Mouse (Mus musculus) myocyte (in vitro differentiated cells): ENCODE measurements around the gene Hexim2. TPM values are rescaled to one million over a fixed set of nuclear protein-coding genes. Genes with fewer than 3 reads are reported as not detected.
A peak's percentile ranks its signal among the peaks of the same experiment; 100 is the strongest.

Experiments
- H3K27me3 ChIP-seq: one replicate; pipeline ENCODE4 v1.6.1; 2011; ENCODE audit not compliant: control insufficient read depth, insufficient read depth, insufficient read length
- H3K36me3 ChIP-seq: one replicate; pipeline ENCODE4 v1.6.1; 2011; ENCODE audit not compliant: control insufficient read depth, insufficient read depth
- H3K4me2 ChIP-seq: one replicate; pipeline ENCODE4 v1.6.1; 2011; ENCODE audit warnings: low read depth, control low read depth
- H3K4me3 ChIP-seq: one replicate; pipeline ENCODE4 v1.5.1; 2011; ENCODE audit warnings: mild to moderate bottlenecking, control low read depth, moderate library complexity
- H3K79me2 ChIP-seq: one replicate; pipeline ENCODE4 v1.6.1; 2011; ENCODE audit not compliant: control insufficient read depth, insufficient read depth
- H3ac ChIP-seq: one replicate; pipeline ENCODE4 v1.6.1; 2011; ENCODE audit not compliant: control insufficient read depth, insufficient read length
- CEBPB ChIP-seq: IDR thresholded peaks from 2 replicates; pipeline ENCODE4 v1.6.1; 2011; ENCODE audit warnings: mild to moderate bottlenecking, moderate library complexity; ENCODE audit not compliant: poor library complexity, insufficient read depth, severe bottlenecking
- E2F4 ChIP-seq: IDR thresholded peaks from one replicate; pipeline ENCODE4 v1.6.1; 2011; ENCODE audit warnings: mild to moderate bottlenecking, control low read depth, moderate library complexity; ENCODE audit not compliant: insufficient read depth
- MAX ChIP-seq: IDR thresholded peaks from one replicate; pipeline ENCODE4 v1.6.1; 2011; ENCODE audit warnings: low read depth, mild to moderate bottlenecking, control low read depth
- MYOD1 ChIP-seq, 3 experiments: IDR thresholded peaks; one replicate each; pipeline ENCODE4 v1.6.1; 2011; ENCODE audit warnings: control low read depth in 2 of 3, low read depth in 2 of 3, mild to moderate bottlenecking in 2 of 3, moderate library complexity in 1 of 3; ENCODE audit not compliant: insufficient read length in 2 of 3, control insufficient read depth in 1 of 3
- MYOG ChIP-seq, 3 experiments: IDR thresholded peaks; one replicate each; pipeline ENCODE4 v1.6.1; 2011; ENCODE audit warnings: control low read depth in 2 of 3, low read depth in 2 of 3, mild to moderate bottlenecking in 2 of 3; ENCODE audit not compliant: insufficient read length in 2 of 3, control insufficient read depth in 1 of 3, insufficient read depth in 1 of 3
- POLR2A ChIP-seq: IDR thresholded peaks from one replicate; pipeline ENCODE4 v1.6.1; 2011; ENCODE audit warnings: low read depth, mild to moderate bottlenecking, control low read depth, moderate library complexity; ENCODE audit not compliant: insufficient read length
- POLR2AphosphoS2 ChIP-seq: IDR thresholded peaks from one replicate; pipeline ENCODE4 v1.6.1; 2011; ENCODE audit warnings: low read depth, control low read depth; ENCODE audit not compliant: insufficient read length
- REST ChIP-seq: IDR thresholded peaks from one replicate; pipeline ENCODE4 v1.6.1; 2011; ENCODE audit warnings: mild to moderate bottlenecking, control low read depth, moderate library complexity; ENCODE audit not compliant: insufficient read depth, insufficient read length
- SRF ChIP-seq: IDR thresholded peaks from one replicate; pipeline ENCODE4 v1.6.1; 2011; ENCODE audit warnings: low read depth; ENCODE audit not compliant: control insufficient read depth, insufficient read length
- TCF12 ChIP-seq: IDR thresholded peaks from one replicate; pipeline ENCODE4 v1.6.1; 2011; ENCODE audit warnings: mild to moderate bottlenecking, control low read depth; ENCODE audit not compliant: poor library complexity, insufficient read depth, severe bottlenecking
- TCF3 ChIP-seq: IDR thresholded peaks from one replicate; pipeline ENCODE4 v1.6.1; 2011; ENCODE audit warnings: low read depth, control low read depth; ENCODE audit not compliant: insufficient read length
- USF1 ChIP-seq: IDR thresholded peaks from one replicate; pipeline ENCODE4 v1.6.1; 2011; ENCODE audit warnings: low read depth, mild to moderate bottlenecking, control low read depth, moderate library complexity
- polyA plus RNA-seq: library from polyadenylated mRNA; unstranded; fragments of >200 nt; fragmentation: generic; extraction: Trizol; gene quantifications from one replicate; pipeline ENCODE4 v1.2.1, GENCODE M21; 2012; ENCODE audit warnings: missing spikeins

Gene Hexim2
- polyA plus RNA-seq, 1 experiment = 8.8 TPM

GRCm38 (mm10) chr11:103149771-103150170 is 17.5 kb downstream of the Hexim2 start:
- Histone ChIP-seq H3ac (no peak overlapping the region), H3K79me2 (no peaks in the 10 kb centered on the region), H3K27me3 (no peaks in the 10 kb centered on the region), H3K4me2 (no peak overlapping the region), H3K36me3 (no peaks in the 10 kb centered on the region), H3K4me3 (no peak overlapping the region)
- TF ChIP-seq MYOD1 (IDR thresholded peaks at IDR 0.05; ENCODE audit: control insufficient read depth in 1 of 3, insufficient read length in 2 of 3, low read depth in 2 of 3) = no peak
- TF ChIP-seq TCF3 = no peak
- no peak for TF ChIP-seq SRF
- no peak for TF ChIP-seq POLR2A
- TF ChIP-seq TCF12 = no peak
- TF ChIP-seq MAX = no peak
- no peak for TF ChIP-seq MYOG (IDR thresholded peaks at IDR 0.05; ENCODE audit: control insufficient read depth in 1 of 3, insufficient read depth in 1 of 3, insufficient read length in 2 of 3, low read depth in 2 of 3)

- Histone ChIP-seq H3ac (no peak overlapping the region), H3K36me3 (no peaks in the 10 kb centered on the region), H3K4me2 (peak overlapping the region; percentile 94), H3K27me3 (no peaks in the 10 kb centered on the region), H3K79me2 (no peaks in the 10 kb centered on the region), H3K4me3 (peak overlapping the region; percentile 22)
- TF ChIP-seq POLR2A (peak; percentile 42), E2F4 (no peak), CEBPB (no peak), REST (no peak), TCF3 (peak; percentile 46), MYOG (IDR thresholded peaks at IDR 0.05; ENCODE audit: control insufficient read depth in 1 of 3, insufficient read depth in 1 of 3, insufficient read length in 2 of 3, low read depth in 2 of 3) (peak; percentile 17 to 89 (median 65)), POLR2AphosphoS2 (peak; percentile 46), MAX (peak; percentile 5), MYOD1 (IDR thresholded peaks at IDR 0.05; ENCODE audit: control insufficient read depth in 1 of 3, insufficient read length in 2 of 3, low read depth in 2 of 3) (peak; percentile 68 to 95 (median 93)), SRF (peak; percentile 55)
Observed at GRCm38 (mm10) chr11:103158621-103159478, 26.6 kb downstream of the Hexim2 start.

GRCm38 (mm10) chr11:103160738-103161137 is 28.5 kb downstream of the Hexim2 start:
- Histone ChIP-seq H3K4me2 (no peak overlapping the region), H3K36me3 (no peaks in the 10 kb centered on the region), H3K4me3 (no peak overlapping the region), H3ac (no peak overlapping the region), H3K27me3 (no peaks in the 10 kb centered on the region), H3K79me2 (no peaks in the 10 kb centered on the region)
- TF ChIP-seq SRF (no peak), MYOD1 (IDR thresholded peaks at IDR 0.05; ENCODE audit: control insufficient read depth in 1 of 3, insufficient read length in 2 of 3, low read depth in 2 of 3) (no peak), REST (no peak), E2F4 (no peak), USF1 (no peak), MYOG (IDR thresholded peaks at IDR 0.05; ENCODE audit: control insufficient read depth in 1 of 3, insufficient read depth in 1 of 3, insufficient read length in 2 of 3, low read depth in 2 of 3) (no peak), POLR2A (no peak), TCF3 (no peak), TCF12 (no peak), CEBPB (no peak), POLR2AphosphoS2 (no peak), MAX (no peak)

GRCm38 (mm10) chr11:103161449-103161848 is 29.2 kb downstream of the Hexim2 start:
- Histone ChIP-seq H3K79me2 (no peaks in the 10 kb centered on the region), H3ac (no peak overlapping the region), H3K4me2 (no peak overlapping the region), H3K4me3 (no peak overlapping the region), H3K36me3 (no peaks in the 10 kb centered on the region), H3K27me3 (no peaks in the 10 kb centered on the region)
- TF ChIP-seq E2F4 (no peak), POLR2AphosphoS2 (no peak), CEBPB (no peak), REST (no peak), POLR2A (no peak), TCF3 (no peak)

- Histone ChIP-seq H3K36me3 (no peaks in the 10 kb centered on the region), H3K79me2 (no peaks in the 10 kb centered on the region), H3ac (no peak overlapping the region), H3K4me2 (no peak overlapping the region), H3K27me3 (no peaks in the 10 kb centered on the region), H3K4me3 (no peak overlapping the region)
- no peak for TF ChIP-seq TCF3
- no peak for TF ChIP-seq E2F4
- TF ChIP-seq MYOD1 (IDR thresholded peaks at IDR 0.05; ENCODE audit: control insufficient read depth in 1 of 3, insufficient read length in 2 of 3, low read depth in 2 of 3) = no peak
- no peak for TF ChIP-seq TCF12
- no peak for TF ChIP-seq POLR2AphosphoS2
- TF ChIP-seq POLR2A = no peak
- TF ChIP-seq USF1 = no peak
- TF ChIP-seq SRF = no peak
- no peak for TF ChIP-seq MYOG (IDR thresholded peaks at IDR 0.05; ENCODE audit: control insufficient read depth in 1 of 3, insufficient read depth in 1 of 3, insufficient read length in 2 of 3, low read depth in 2 of 3)
- TF ChIP-seq REST = no peak
- no peak for TF ChIP-seq CEBPB
- TF ChIP-seq MAX = no peak
Observed at GRCm38 (mm10) chr11:103162132-103162531, 29.9 kb downstream of the Hexim2 start.
